Mouse (Mus musculus) CH12.LX (cell line): ENCODE results near the gene Ror1.

Experiments used
- CHD1 ChIP-seq: IDR thresholded peaks from 2 replicates; pipeline ENCODE4 v1.6.1; 2012; ENCODE audit warnings: low read depth, low read length, improper control_type of control experiment, inconsistent platforms
- CTCF ChIP-seq, 2 experiments: IDR thresholded peaks in 1 of 2; conservative IDR thresholded peaks in 1 of 2; 2 replicates each; pipeline ENCODE4 v1.5.1; 2011 to 2012; ENCODE audit warnings: low read depth in 2 of 2, low read length in 2 of 2, improper control_type of control experiment in 1 of 2, inconsistent platforms in 1 of 2, mild to moderate bottlenecking in 1 of 2, moderate library complexity in 1 of 2
- ELF1 ChIP-seq: IDR thresholded peaks from 2 replicates; pipeline ENCODE4 v1.6.1; 2014; ENCODE audit warnings: low read depth, mild to moderate bottlenecking, inconsistent platforms, low read length, improper control_type of control experiment
- EP300 ChIP-seq: IDR thresholded peaks from 2 replicates; pipeline ENCODE4 v1.6.1; 2011; ENCODE audit warnings: low read length, improper control_type of control experiment
- MAX ChIP-seq: IDR thresholded peaks from 2 replicates; pipeline ENCODE4 v1.6.1; 2011; ENCODE audit warnings: low read length, improper control_type of control experiment
- POLR2A ChIP-seq: IDR thresholded peaks from 2 replicates; pipeline ENCODE4 v1.6.1; 2011; ENCODE audit warnings: low read depth, mild to moderate bottlenecking, improper control_type of control experiment, low read length
- RCOR1 ChIP-seq: conservative IDR thresholded peaks from 2 replicates; pipeline ENCODE4 v1.6.1; 2012; ENCODE audit warnings: low read depth, mild to moderate bottlenecking, inconsistent platforms, low read length, improper control_type of control experiment
- USF1 ChIP-seq: IDR thresholded peaks from 2 replicates; pipeline ENCODE4 v1.6.1; 2014; ENCODE audit warnings: low read depth, mild to moderate bottlenecking, inconsistent platforms, low read length, improper control_type of control experiment
- ZC3H11A ChIP-seq: IDR thresholded peaks from 2 replicates; pipeline ENCODE4 v1.6.1; 2012; ENCODE audit warnings: low read depth, mild to moderate bottlenecking, inconsistent platforms, low read length, improper control_type of control experiment
- ZNF384 ChIP-seq: IDR thresholded peaks from 2 replicates; pipeline ENCODE4 v1.6.1; 2012; ENCODE audit warnings: low read depth, low read length, improper control_type of control experiment, inconsistent platforms

DNA sequence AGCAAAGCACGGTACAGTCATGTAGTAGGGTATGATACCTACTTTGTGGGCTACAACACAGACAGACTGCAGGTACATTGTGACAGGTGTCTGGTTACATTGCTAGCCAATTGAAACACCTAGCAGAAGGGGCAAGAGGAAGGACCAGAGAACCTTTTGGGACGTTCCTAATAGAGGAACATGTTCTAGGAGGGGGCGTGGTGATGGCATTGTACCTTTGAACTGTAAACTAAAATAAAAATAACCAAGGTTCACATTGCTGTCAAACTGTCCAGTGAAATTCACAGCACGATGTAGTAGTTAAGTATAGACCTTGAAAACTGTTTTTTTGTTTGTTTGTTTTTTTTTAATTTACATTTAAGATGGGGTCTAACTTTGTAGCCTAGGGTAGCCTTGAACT lies 40.5 kb downstream of the Ror1 start:
- no peak for TF ChIP-seq POLR2A
- TF ChIP-seq RCOR1, result no peak
- TF ChIP-seq CTCF (conservative IDR thresholded peaks at IDR 0.05 in 1 of 2, IDR thresholded peaks at IDR 0.05 in 1 of 2; ENCODE audit: low read depth in 2 of 2, low read length in 2 of 2), result no peak
- TF ChIP-seq USF1, result no peak
- no peak for TF ChIP-seq ELF1
- TF ChIP-seq ZNF384, result no peak
- no peak for TF ChIP-seq MAX
- no peak for TF ChIP-seq EP300
- TF ChIP-seq CHD1, result no peak
- no peak for TF ChIP-seq ZC3H11A
